Mouse (Mus musculus): ENCODE data around the gene Olfr304.
"Not testable (repeated sequence)": the region's sequence is repeated elsewhere in the genome, so short reads cannot be mapped to it uniquely, and the experiment has no call there.

Olfr304 gene

GRCm38 (mm10) chr7:86386558-86386957, at the start of gene Olfr304:
Gene Olfr304, minus strand, starts transcription at chr7:86386658.
- DNase-seq (ENCODE audit: low read depth, low spot score) = no peak

- no peak for DNase-seq (ENCODE audit: low read depth, low spot score)
Observed at GRCm38 (mm10) chr7:86403546-86403945, 17.1 kb upstream of the Olfr304 start, which contains the start of gene Olfr301. Gene Olfr301, plus strand, starts transcription at chr7:86403846.

GRCm38 (mm10) chr7:86397689-86398088, 11.2 kb upstream of the Olfr304 start, which contains the start of gene Olfr303:
Gene Olfr303, minus strand, starts transcription at chr7:86397789.
- no peak for DNase-seq (ENCODE audit: low read depth, low spot score)

- no peak for DNase-seq (ENCODE audit: low read depth, low spot score)
Observed at GRCm38 (mm10) chr7:86385769-86386168, 689 bp downstream of the Olfr304 start.

GRCm38 (mm10) chr7:86366828-86367227, 19.6 kb downstream of the Olfr304 start, which contains the start of gene Olfr305:
Gene Olfr305, minus strand, starts transcription at chr7:86366928.
- DNase-seq (ENCODE audit: low read depth, low spot score) = no peak

GRCm38 (mm10) chr7:86346296-86346695, 40.2 kb downstream of the Olfr304 start:
- DNase-seq (ENCODE audit: low read depth, low spot score) = not testable (repeated sequence)

GRCm38 (mm10) chr7:86344253-86344652, 42.2 kb downstream of the Olfr304 start:
- no peak for DNase-seq (ENCODE audit: low read depth, low spot score)

- DNase-seq (ENCODE audit: low read depth, low spot score) = no peak
Observed at GRCm38 (mm10) chr7:86342881-86343565, 43.4 kb downstream of the Olfr304 start.

- no peak for DNase-seq (ENCODE audit: low read depth, low spot score)
Observed at GRCm38 (mm10) chr7:86337486-86337885, 49.0 kb downstream of the Olfr304 start, which contains the start of gene Olfr307. Gene Olfr307, minus strand, starts transcription at chr7:86337586.

All from telencephalon, adult 2 months (tissue).